Mouse (Mus musculus) gastrocnemius, postnatal 10 days (tissue): ENCODE data around the gene Rfx2. TPM values are rescaled to one million over a fixed set of nuclear protein-coding genes. Genes with fewer than 3 reads are reported as not detected.

Source experiments
- DNase-seq: peaks from one replicate; pipeline ENCODE4 v3.0.0; 2021; ENCODE audit warnings: mixed read lengths
- total RNA-seq, 2 experiments: library from RNA; stranded (reverse); gene quantifications; 2 replicates each; pipeline ENCODE4 v1.2.3; 2021

Rfx2 gene
- total RNA-seq, 2 experiments from 2014 or later, result 2.6 to 5.5 TPM

- DNase-seq, result no peak
These were observed 77.4 kb downstream of the Rfx2 start for GRCm38 (mm10) chr17:56753452-56753851.

DNA sequence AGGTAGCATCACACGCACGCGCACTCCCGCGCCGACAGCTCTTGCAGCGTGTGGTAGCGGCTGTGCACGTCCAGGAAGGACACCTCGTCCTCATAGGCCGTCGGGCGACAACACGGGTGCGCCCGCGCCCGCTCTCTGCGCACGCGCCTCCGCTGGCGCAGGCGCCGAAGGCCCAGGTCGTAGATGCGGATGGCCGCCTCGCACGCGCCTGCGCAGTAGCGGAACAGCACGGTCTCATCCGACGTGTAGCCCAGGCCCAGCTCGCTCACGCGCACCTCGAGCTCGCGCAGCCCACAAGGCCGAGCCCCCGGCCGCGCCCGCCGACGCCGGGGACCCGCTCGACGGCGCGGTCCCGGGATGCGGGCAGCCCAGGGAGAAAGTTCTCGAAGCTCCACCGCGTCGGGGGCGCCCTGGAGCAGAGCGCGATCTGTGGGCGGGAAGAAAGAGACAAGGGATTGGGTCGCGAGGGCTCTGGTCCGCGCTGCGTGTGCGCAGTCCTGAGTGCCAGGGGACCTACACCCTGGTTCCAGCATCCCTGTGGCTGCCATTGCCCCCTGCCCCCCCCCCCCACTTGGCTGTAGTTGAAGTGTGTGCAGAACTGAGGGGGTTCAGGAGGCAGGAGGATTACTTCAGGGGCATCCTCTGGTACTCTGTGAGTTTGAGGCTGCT, 79.3 kb downstream of the Rfx2 start:
- DNase-seq, result no peak

GRCm38 (mm10) chr17:56744173-56744572, 86.6 kb downstream of the Rfx2 start:
- DNase-seq, result no peak

DNA sequence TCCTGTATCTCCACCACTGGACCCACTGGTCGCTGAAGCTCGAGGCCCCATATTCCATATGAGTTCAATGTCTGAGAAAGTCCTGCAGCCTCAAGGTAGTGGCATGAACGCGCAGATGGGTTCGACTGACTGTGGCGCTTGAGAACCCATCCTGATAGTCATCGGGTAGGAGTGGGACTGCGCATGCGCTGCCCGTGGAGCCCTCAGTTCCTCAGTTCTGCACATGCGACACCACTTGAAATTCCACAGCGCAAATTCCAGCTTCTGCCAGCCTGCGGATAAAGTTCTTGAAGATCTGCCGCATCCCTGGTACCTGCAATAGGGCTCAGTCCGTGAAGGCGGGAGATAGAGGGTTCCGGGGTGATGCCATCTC, 90.0 kb downstream of the Rfx2 start:
- no peak for DNase-seq

DNA sequence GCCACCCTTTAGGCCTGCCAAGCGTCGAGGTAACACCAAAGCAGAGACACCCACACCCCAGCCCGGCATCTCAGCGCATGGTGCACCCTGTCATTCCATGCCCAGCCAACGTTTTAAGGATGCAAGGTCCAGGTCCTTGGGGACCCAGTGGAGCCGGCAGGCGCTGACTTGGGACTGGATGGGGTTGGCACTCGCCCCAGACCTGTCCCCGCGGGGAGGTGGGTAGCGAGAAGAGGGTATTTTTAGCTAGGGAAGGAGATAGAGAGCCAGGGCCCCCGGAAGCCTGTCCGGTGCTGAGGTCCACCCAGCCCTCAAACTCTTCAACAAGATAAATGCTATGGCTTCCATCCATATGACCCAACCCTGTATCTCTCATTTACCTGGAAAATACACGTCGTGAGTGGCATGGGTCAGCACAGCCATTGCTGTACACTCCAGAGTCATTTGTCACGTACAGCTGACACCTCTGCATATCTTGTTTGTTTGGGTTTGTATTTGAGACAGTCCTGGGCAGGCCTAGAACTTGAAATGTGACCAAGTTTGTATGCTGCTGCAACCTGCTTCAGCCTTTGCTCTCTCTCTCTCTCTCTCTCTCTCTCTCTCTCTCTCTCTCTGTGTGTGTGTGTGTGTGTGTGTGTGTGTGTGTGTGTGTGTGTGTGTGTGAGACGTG, 90.6 kb downstream of the Rfx2 start:
- no peak for DNase-seq

DNA sequence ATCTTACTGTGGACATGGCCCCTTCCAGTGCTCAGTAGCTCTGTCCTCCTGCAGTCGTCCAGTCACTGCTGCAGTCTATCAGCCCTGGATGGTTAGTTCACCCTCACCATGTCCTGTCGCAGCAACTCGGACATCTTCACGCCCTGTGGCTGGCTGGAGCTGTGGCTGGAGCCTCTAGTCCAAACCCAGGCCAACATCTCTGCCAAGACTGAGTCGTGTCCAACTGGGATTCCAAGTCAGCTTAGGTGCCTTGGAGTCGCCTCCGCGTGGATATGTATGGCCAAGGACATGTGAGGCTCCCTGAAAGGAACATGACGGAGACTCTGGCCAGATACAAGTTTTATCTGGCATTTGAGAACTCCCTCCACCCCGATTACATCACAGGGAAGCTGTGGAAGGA, 92.6 kb downstream of the Rfx2 start:
- no peak for DNase-seq

- no peak for DNase-seq
These were observed 94.3 kb downstream of the Rfx2 start for GRCm38 (mm10) chr17:56736534-56736933.

- DNase-seq, result no peak
These were observed 101.2 kb downstream of the Rfx2 start for GRCm38 (mm10) chr17:56729656-56730055.

GRCm38 (mm10) chr17:56729151-56729550, 101.7 kb downstream of the Rfx2 start:
- no peak for DNase-seq

- DNase-seq, result no peak
These were observed 102.7 kb downstream of the Rfx2 start for GRCm38 (mm10) chr17:56728117-56728516.

GRCm38 (mm10) chr17:56727659-56728058, 103.2 kb downstream of the Rfx2 start:
- DNase-seq, result no peak

GRCm38 (mm10) chr17:56727029-56727649, 103.7 kb downstream of the Rfx2 start:
- DNase-seq, result no peak

Other genes with a start within 250 kb of the Rfx2 start
- 10 to 100 TPM; 38.6 to 55.9 TPM for gene Safb2, start 246.4 kb downstream of the Rfx2 start, total RNA-seq
- gene Safb, start 246.2 kb downstream of the Rfx2 start, total RNA-seq, result 10 to 100 TPM; 57.1 to 69.2 TPM
- 100 to 1,000 TPM; 212 to 233 TPM for gene 2410015M20Rik, start 221.2 kb downstream of the Rfx2 start, total RNA-seq
- 100 to 1,000 TPM; 881 to 906 TPM for gene Rpl36, start 217.6 kb downstream of the Rfx2 start, total RNA-seq
- 10 to 100 TPM; 49.3 to 51.6 TPM for gene Lonp1, start 204.1 kb downstream of the Rfx2 start, total RNA-seq
- under 1 TPM in 1 of 2 experiments, not detected in 1; 0.09 TPM for gene Catsperd, start 202.9 kb downstream of the Rfx2 start, total RNA-seq
- 10 to 100 TPM; 38.5 to 46.3 TPM for gene Ranbp3, start 157.7 kb downstream of the Rfx2 start, total RNA-seq
- gene Ndufa11, start 113.2 kb downstream of the Rfx2 start, total RNA-seq, result 100 to 1,000 TPM; 377 to 422 TPM
- 1 to 10 TPM; 6.6 to 7.0 TPM for gene Vmac, start 113.0 kb downstream of the Rfx2 start, total RNA-seq
- 1 to 10 TPM in 1 of 2 experiments, under 1 TPM in 1; 0.95 to 1.4 TPM for gene Nrtn, start 73.5 kb downstream of the Rfx2 start, total RNA-seq
- gene Dus3l, start 66.3 kb downstream of the Rfx2 start, total RNA-seq, result 10 to 100 TPM; 17.3 to 21.1 TPM
- under 1 TPM; 0.19 to 0.20 TPM for gene Prr22, start 60.8 kb downstream of the Rfx2 start, total RNA-seq
- not detected for gene Acsbg2, start 43.4 kb upstream of the Rfx2 start, total RNA-seq
- under 1 TPM in 1 of 2 experiments, not detected in 1; 0.11 TPM for gene 1700061G19Rik, start 44.5 kb upstream of the Rfx2 start, total RNA-seq
- 10 to 100 TPM; 15.5 to 23.1 TPM for gene Mllt1, start 104.4 kb upstream of the Rfx2 start, total RNA-seq
- not detected for gene Acer1, start 151.1 kb upstream of the Rfx2 start, total RNA-seq
- 10 to 100 TPM; 32.7 to 34.9 TPM for gene Clpp, start 159.3 kb upstream of the Rfx2 start, total RNA-seq
- gene Alkbh7, start 166.3 kb upstream of the Rfx2 start, total RNA-seq, result 10 to 100 TPM; 29.5 to 33.5 TPM
- gene Pspn, start 169.0 kb upstream of the Rfx2 start, total RNA-seq, result not detected
- gene Gtf2f1, start 180.3 kb upstream of the Rfx2 start, total RNA-seq, result 10 to 100 TPM; 24.3 to 28.0 TPM
- gene Gm17949, start 180.5 kb upstream of the Rfx2 start, total RNA-seq, result not detected
- gene Khsrp, start 200.5 kb upstream of the Rfx2 start, total RNA-seq, result 10 to 100 TPM; 47.0 to 57.4 TPM
- not detected for gene Slc25a41, start 210.6 kb upstream of the Rfx2 start, total RNA-seq
- under 1 TPM; 0.54 to 0.81 TPM for gene Crb3, start 228.1 kb upstream of the Rfx2 start, total RNA-seq
- gene Slc25a23, start 228.8 kb upstream of the Rfx2 start, total RNA-seq, result 10 to 100 TPM; 42.1 to 50.9 TPM
- gene Dennd1c, start 247.5 kb upstream of the Rfx2 start, total RNA-seq, result under 1 TPM; 0.52 to 0.79 TPM